In genomic region chr12:81421846-81422245, GRCm38 (mm10) we compare ENCODE assay signal across 30 mouse cellular contexts.
"Had no signal": no experiment of that assay in that cellular context is flagged by ENCODE, and none has a peak within 500 bp of the region (broad histone marks: within the 10 kb centered on the region; RNA-seq: fewer than 3 reads in every experiment).

Adam4 (minus strand) TSS chr12:81421946.

- DNase-seq: heart, postnatal 10 days; heart, postnatal 14 days; heart, postnatal 36 days; heart, postnatal 4 days; kidney, adult 11 months; kidney, adult 18-20 months; kidney, adult 2 months; kidney, adult 8-10 months; kidney, adult 9 months; kidney, postnatal 10 days; kidney, postnatal 14 days; kidney, postnatal 25 days; kidney, postnatal 36 days; kidney, postnatal 4 days; layer of hippocampus, adult 9-11 months; layer of hippocampus, postnatal 36 days had no signal

- H3K4me1 ChIP-seq: heart, embryonic 10.5 days; heart, embryonic 12.5 days; heart, embryonic 13.5 days; heart, embryonic 15.5 days; hindbrain, embryonic 10.5 days; hindbrain, embryonic 12.5 days; hindbrain, embryonic 13.5 days; hindbrain, embryonic 15.5 days; intestine, embryonic 15.5 days; kidney, embryonic 15.5 days had no signal

- H3K36me3 ChIP-seq: intestine, embryonic 15.5 days had no signal

- H3K27me3 ChIP-seq: heart, embryonic 12.5 days; heart, embryonic 13.5 days; heart, embryonic 15.5 days; hindbrain, embryonic 12.5 days; hindbrain, embryonic 13.5 days; hindbrain, embryonic 15.5 days; intestine, embryonic 15.5 days; kidney, embryonic 15.5 days had no signal

- H3K4me3 ChIP-seq: heart, embryonic 10.5 days; heart, embryonic 12.5 days; heart, embryonic 13.5 days; heart, embryonic 15.5 days; hindbrain, embryonic 10.5 days; hindbrain, embryonic 12.5 days; hindbrain, embryonic 13.5 days; hindbrain, embryonic 15.5 days; intestine, embryonic 15.5 days; kidney, embryonic 15.5 days; layer of hippocampus, adult 2 months had no signal

- H3K27ac ChIP-seq: heart, embryonic 10.5 days; heart, embryonic 13.5 days; heart, embryonic 15.5 days; hindbrain, embryonic 10.5 days; hindbrain, embryonic 12.5 days; hindbrain, embryonic 13.5 days; hindbrain, embryonic 14.5 days; hindbrain, embryonic 15.5 days; hindbrain, postnatal 0 days; intestine, embryonic 15.5 days; kidney, embryonic 15.5 days; kidney, postnatal 0 days; layer of hippocampus, adult 2 months had no signal
